Mouse (Mus musculus): ENCODE data around the gene Cacna1d.
A peak's percentile ranks its signal among the peaks of the same experiment; 100 is the strongest.

Cacna1d gene

GRCm38 (mm10) chr14:30270350-30270749 lies 220.9 kb downstream of the Cacna1d start:
- DNase-seq (ENCODE audit: low read depth, low spot score), result no peak

- DNase-seq (ENCODE audit: low read depth, low spot score), result no peak
Observed at GRCm38 (mm10) chr14:30265728-30266127, 225.5 kb downstream of the Cacna1d start.

GRCm38 (mm10) chr14:30261561-30262251 lies 229.5 kb downstream of the Cacna1d start:
- no peak for DNase-seq (ENCODE audit: low read depth, low spot score)

- no peak for DNase-seq (ENCODE audit: low read depth, low spot score)
Observed at GRCm38 (mm10) chr14:30257626-30258025, 233.6 kb downstream of the Cacna1d start.

- no peak for DNase-seq (ENCODE audit: low read depth, low spot score)
Observed at GRCm38 (mm10) chr14:30256486-30256885, 234.8 kb downstream of the Cacna1d start.

GRCm38 (mm10) chr14:30255701-30256400 lies 235.4 kb downstream of the Cacna1d start:
- DNase-seq (ENCODE audit: low read depth, low spot score), result no peak

GRCm38 (mm10) chr14:30254776-30255175 lies 236.5 kb downstream of the Cacna1d start:
- DNase-seq (ENCODE audit: low read depth, low spot score), result no peak

- DNase-seq (ENCODE audit: low read depth, low spot score), result no peak
Observed at GRCm38 (mm10) chr14:30252824-30253223, 238.4 kb downstream of the Cacna1d start.

- no peak for DNase-seq (ENCODE audit: low read depth, low spot score)
Observed at GRCm38 (mm10) chr14:30251351-30251750, 239.9 kb downstream of the Cacna1d start.

- DNase-seq (ENCODE audit: low read depth, low spot score), result no peak
Observed at GRCm38 (mm10) chr14:30249591-30249990, 241.7 kb downstream of the Cacna1d start.

- no peak for DNase-seq (ENCODE audit: low read depth, low spot score)
Observed at GRCm38 (mm10) chr14:30248811-30249210, 242.4 kb downstream of the Cacna1d start.

GRCm38 (mm10) chr14:30248121-30248520 lies 243.1 kb downstream of the Cacna1d start:
- DNase-seq (ENCODE audit: low read depth, low spot score), result no peak

- DNase-seq (ENCODE audit: low read depth, low spot score), result no peak
Observed at GRCm38 (mm10) chr14:30247606-30248005, 243.6 kb downstream of the Cacna1d start.

- DNase-seq (ENCODE audit: low read depth, low spot score), result no peak
Observed at GRCm38 (mm10) chr14:30244776-30245175, 246.5 kb downstream of the Cacna1d start.

GRCm38 (mm10) chr14:30242818-30243205 lies 248.4 kb downstream of the Cacna1d start:
- no peak for DNase-seq (ENCODE audit: low read depth, low spot score)

- no peak for DNase-seq (ENCODE audit: low read depth, low spot score)
Observed at GRCm38 (mm10) chr14:30242166-30242817, 249.0 kb downstream of the Cacna1d start.

GRCm38 (mm10) chr14:30240916-30241515 lies 250.2 kb downstream of the Cacna1d start:
- DNase-seq (ENCODE audit: low read depth, low spot score), result no peak

GRCm38 (mm10) chr14:30238807-30239206 lies 252.4 kb downstream of the Cacna1d start:
- DNase-seq (ENCODE audit: low read depth, low spot score), result no peak

GRCm38 (mm10) chr14:30225161-30225560 lies 266.1 kb downstream of the Cacna1d start:
- no peak for DNase-seq (ENCODE audit: low read depth, low spot score)

- no peak for DNase-seq (ENCODE audit: low read depth, low spot score)
Observed at GRCm38 (mm10) chr14:30222101-30222500, 269.2 kb downstream of the Cacna1d start.

- DNase-seq (ENCODE audit: low read depth, low spot score), result peak; percentile 27
Observed at GRCm38 (mm10) chr14:30219851-30220250, 271.4 kb downstream of the Cacna1d start.

- DNase-seq (ENCODE audit: low read depth, low spot score), result no peak
Observed at GRCm38 (mm10) chr14:30218114-30218513, 273.1 kb downstream of the Cacna1d start.
